Mouse (Mus musculus): ENCODE results near the gene Celsr1.

DNA sequence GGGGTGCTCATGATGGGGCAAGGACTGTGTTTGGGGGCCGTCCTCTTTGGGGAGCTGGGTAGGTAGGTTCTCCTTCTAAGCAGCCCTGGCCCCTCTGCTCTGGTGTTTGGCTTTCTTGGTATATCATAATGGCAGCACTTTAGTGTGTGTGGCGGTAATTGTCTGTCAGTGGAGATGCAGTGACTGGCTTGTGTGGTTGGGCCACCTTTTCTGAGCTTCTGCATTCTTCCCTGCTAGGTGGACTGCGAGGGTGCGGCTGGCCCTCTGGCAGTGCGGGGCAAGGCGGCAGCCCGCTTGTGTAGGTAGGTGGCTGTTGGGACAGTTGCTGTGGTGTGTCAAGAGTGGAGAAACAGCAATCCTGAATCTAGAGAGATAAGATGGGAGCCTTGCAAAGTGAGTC lies 27.6 kb upstream of the Celsr1 start:
- TF ChIP-seq MAX (IDR thresholded peaks at IDR 0.05; ENCODE audit: low read depth) (no peak), E2F4 (IDR thresholded peaks at IDR 0.05; ENCODE audit: insufficient read depth) (no peak), POLR2A (IDR thresholded peaks at IDR 0.05; ENCODE audit: insufficient read length, low read depth) (no peak)

All from myocyte (in vitro differentiated cells).